Mouse (Mus musculus): Measurements from ENCODE around the gene Klre1. TPM values are rescaled to one million over a fixed set of nuclear protein-coding genes. Genes with fewer than 3 reads are reported as not detected.

Klre1 gene
- polyA plus RNA-seq (2014; fragmentation: Nextera tagmentation; extraction: Ambion mirVana) = not detected in 2 replicates

DNA sequence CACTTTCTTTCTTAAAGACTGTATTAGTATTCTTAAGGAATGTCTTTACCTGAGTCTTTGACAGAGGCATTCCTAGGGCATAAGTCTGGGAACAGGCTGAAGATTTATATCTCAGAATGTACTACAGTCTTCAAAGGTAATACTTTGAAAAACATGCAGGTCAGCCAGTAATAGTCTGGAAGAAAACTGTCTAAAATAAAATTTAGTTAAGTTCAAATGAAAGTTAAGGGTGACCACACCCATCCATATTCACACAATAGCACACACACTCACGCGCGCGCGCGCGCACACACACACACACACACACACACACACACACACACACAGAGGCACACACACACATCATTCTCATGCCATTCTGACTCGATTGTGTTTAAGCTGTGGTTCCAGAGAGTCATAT lies at the start of gene Klre1:
TSS of gene Klre1 (plus strand) at position 301 of the 400 bp plus-strand sequence.
- Histone ChIP-seq H3K27ac (replicated peaks; ENCODE audit: low read depth, low read length) (no peak within 1 kb of the TSS), H3K4me3 (ENCODE audit: low read depth, low read length) (no peak within 1 kb of the TSS), H3K9me3 (replicated peaks; ENCODE audit: control insufficient read depth, low read length) (no peaks in the 10 kb centered on the region), H3K36me3 (replicated peaks; ENCODE audit: control insufficient read depth, insufficient read depth, low read depth, low read length) (no peaks in the 10 kb centered on the region), H3K4me1 (ENCODE audit: control insufficient read depth, insufficient read depth, low read length) (no peaks in the 10 kb centered on the region), H3K4me2 (ENCODE audit: low read depth, low read length) (no peak within 1 kb of the TSS), H3K9ac (replicated peaks; ENCODE audit: low read length) (no peak within 1 kb of the TSS), H3K27me3 (ENCODE audit: control insufficient read depth, insufficient read depth, low read length) (no peaks in the 10 kb centered on the region)
- no peak for DNase-seq (ENCODE audit: low spot score)
- ATAC-seq (replicated peaks; ENCODE audit: insufficient number of reproducible peaks, low FRiP score, low TSS enrichment, low read depth) = no peak
- 90% methylated on average over 8 of the region's 8 CpGs for WGBS

DNA sequence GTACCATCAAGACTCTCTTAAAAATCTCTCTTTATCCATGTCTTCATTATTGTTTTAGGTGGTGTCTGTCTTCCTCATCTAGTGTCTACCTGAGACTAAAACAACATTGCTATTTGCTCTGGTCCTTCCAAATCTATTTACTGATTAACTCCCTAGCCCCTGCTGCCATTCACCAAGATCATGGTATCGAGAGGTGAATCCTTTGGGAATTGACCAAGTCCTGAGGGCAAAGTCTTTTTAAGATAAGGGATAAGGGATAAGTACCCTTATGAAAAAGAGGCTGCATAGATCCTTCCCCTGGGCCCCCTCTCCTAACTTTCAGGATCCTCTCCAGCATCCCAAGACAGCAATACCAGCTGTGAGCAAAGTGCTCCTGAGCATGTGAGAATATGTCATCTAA lies 48.1 kb upstream of the Klre1 start:
- no peak overlapping the region for H3K27ac ChIP-seq (replicated peaks; ENCODE audit: low read depth, low read length)
- H3K4me1 ChIP-seq (ENCODE audit: control insufficient read depth, insufficient read depth, low read length) = no peaks in the 10 kb centered on the region
- no peaks in the 10 kb centered on the region for H3K9me3 ChIP-seq (replicated peaks; ENCODE audit: control insufficient read depth, low read length)
- H3K4me2 ChIP-seq (ENCODE audit: low read depth, low read length) = no peak overlapping the region
- no peak for DNase-seq (ENCODE audit: low spot score)
- ATAC-seq (replicated peaks; ENCODE audit: insufficient number of reproducible peaks, low FRiP score, low TSS enrichment, low read depth) = no peak
- no peak overlapping the region for H3K9ac ChIP-seq (replicated peaks; ENCODE audit: low read length)
- 69% methylated on average over 1 of the region's 1 CpGs for WGBS
- no peaks in the 10 kb centered on the region for H3K36me3 ChIP-seq (replicated peaks; ENCODE audit: control insufficient read depth, insufficient read depth, low read depth, low read length)
- H3K27me3 ChIP-seq (ENCODE audit: control insufficient read depth, insufficient read depth, low read length) = no peaks in the 10 kb centered on the region
- no peak overlapping the region for H3K4me3 ChIP-seq (ENCODE audit: low read depth, low read length)

DNA sequence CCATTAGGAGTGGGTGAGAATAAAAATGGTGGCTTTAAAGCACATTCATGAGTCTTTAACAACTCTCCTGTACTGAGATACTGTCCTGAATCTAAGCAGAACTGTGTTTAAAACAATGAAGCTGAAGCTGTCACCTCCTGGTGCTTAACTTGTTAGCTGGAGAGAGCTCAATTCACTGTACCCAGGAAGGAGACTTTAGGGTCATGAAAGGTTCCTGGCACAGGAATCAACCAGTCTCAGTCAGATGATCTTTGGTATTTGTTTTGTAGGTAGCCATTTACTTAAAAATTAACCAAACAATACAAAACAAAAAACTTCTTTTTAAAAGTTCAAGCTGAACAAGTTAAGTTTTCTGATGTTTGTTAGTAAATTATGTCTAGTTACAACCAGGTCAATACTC lies 47.4 kb upstream of the Klre1 start:
- H3K27me3 ChIP-seq (ENCODE audit: control insufficient read depth, insufficient read depth, low read length) = no peaks in the 10 kb centered on the region
- ATAC-seq (replicated peaks; ENCODE audit: insufficient number of reproducible peaks, low FRiP score, low TSS enrichment, low read depth) (no peak), DNase-seq (ENCODE audit: low spot score) (no peak)
- H3K4me1 ChIP-seq (ENCODE audit: control insufficient read depth, insufficient read depth, low read length) = no peaks in the 10 kb centered on the region
- no peak overlapping the region for H3K4me3 ChIP-seq (ENCODE audit: low read depth, low read length)
- no peaks in the 10 kb centered on the region for H3K36me3 ChIP-seq (replicated peaks; ENCODE audit: control insufficient read depth, insufficient read depth, low read depth, low read length)
- H3K27ac ChIP-seq (replicated peaks; ENCODE audit: low read depth, low read length) = no peak overlapping the region
- H3K9ac ChIP-seq (replicated peaks; ENCODE audit: low read length) = no peak overlapping the region
- no peaks in the 10 kb centered on the region for H3K9me3 ChIP-seq (replicated peaks; ENCODE audit: control insufficient read depth, low read length)
- H3K4me2 ChIP-seq (ENCODE audit: low read depth, low read length) = no peak overlapping the region

DNA sequence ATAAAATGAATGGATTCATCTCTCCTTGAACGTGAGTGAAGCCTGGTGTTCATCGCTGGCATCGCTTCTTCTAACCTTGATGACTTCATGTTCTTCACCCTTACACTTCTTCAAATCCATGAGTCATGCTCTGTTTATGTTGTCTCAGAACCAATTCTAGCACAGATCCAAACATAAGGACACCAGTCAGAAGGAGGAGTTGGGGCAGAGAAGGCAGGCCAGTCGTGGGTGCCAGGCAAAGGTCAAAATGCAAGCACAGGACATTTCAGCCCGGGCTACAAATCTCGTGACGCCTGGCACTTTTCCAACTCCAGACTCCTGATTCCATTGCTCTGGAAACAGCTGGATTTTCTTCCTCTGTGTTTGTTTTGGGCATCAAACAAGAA lies 45.2 kb upstream of the Klre1 start:
- H3K4me2 ChIP-seq (ENCODE audit: low read depth, low read length) = peak overlapping the region; percentile 81
- 36% methylated on average over 7 of the region's 7 CpGs for WGBS
- H3K27ac ChIP-seq (replicated peaks; ENCODE audit: low read depth, low read length) = no peak overlapping the region
- DNase-seq (ENCODE audit: low spot score) (peak; percentile 58), ATAC-seq (replicated peaks; ENCODE audit: insufficient number of reproducible peaks, low FRiP score, low TSS enrichment, low read depth) (0 out of 2 replicates have a peak, but pooled peaks have one; percentile 16)
- H3K9ac ChIP-seq (replicated peaks; ENCODE audit: low read length) = no peak overlapping the region; the same call in 1 of the 2 replicates
- H3K4me3 ChIP-seq (ENCODE audit: low read depth, low read length) = peak overlapping the region; percentile 84
- H3K36me3 ChIP-seq (replicated peaks; ENCODE audit: control insufficient read depth, insufficient read depth, low read depth, low read length) = no peaks in the 10 kb centered on the region
- H3K4me1 ChIP-seq (ENCODE audit: control insufficient read depth, insufficient read depth, low read length) = no peaks in the 10 kb centered on the region
- no peaks in the 10 kb centered on the region for H3K27me3 ChIP-seq (ENCODE audit: control insufficient read depth, insufficient read depth, low read length)
- no peaks in the 10 kb centered on the region for H3K9me3 ChIP-seq (replicated peaks; ENCODE audit: control insufficient read depth, low read length)

DNA sequence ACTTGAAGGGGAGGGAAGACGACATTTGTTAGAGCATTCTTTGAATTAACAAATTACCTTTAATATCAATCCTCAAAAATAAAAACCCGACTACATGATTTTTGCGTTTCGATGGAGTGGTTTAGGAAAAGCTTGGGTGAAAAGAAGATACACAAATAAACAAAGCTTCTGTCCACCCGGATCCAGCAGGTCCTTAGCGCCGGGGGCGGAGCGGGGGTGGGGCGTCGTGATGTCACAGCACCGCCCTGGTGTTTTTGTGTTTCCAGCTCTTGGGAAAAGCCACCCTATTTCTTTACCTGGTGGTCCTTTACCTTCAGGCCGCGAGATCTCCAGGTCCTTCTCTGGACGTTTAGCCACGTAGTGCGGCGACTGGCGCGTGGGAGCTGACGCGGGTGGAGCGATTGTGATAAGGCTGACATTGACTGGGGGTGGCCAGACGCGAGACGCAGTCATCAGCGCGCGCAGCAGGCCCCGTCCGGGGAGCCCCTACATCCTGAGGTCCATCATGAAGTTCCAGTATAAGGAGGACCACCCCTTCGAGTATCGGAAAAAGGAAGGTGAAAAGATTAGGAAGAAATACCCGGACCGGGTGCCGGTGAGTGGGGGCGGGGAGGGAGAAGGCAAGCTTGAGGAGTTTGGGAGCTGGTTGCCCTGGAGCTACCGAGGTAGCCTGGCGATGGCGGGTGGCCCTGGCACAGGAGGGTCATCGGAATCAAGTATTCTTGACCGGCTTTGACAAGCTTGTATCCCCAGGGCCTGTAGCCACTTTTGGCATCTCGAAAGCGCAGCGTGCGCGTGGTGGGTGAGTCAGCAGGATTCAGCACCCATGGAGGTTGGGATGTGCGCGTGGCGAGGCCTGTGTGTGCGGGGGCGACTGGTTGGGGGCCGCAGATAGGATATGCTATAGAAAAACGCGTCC lies 44.5 kb upstream of the Klre1 start, which contains the start of gene Gabarapl1:
TSS of gene Gabarapl1 (plus strand) at position 219 of the 919 bp plus-strand sequence.
- peak within 1 kb of the TSS; percentile 84 for H3K4me3 ChIP-seq (ENCODE audit: low read depth, low read length)
- peak within 1 kb of the TSS; percentile 81 for H3K4me2 ChIP-seq (ENCODE audit: low read depth, low read length)
- no peaks in the 10 kb centered on the region for H3K36me3 ChIP-seq (replicated peaks; ENCODE audit: control insufficient read depth, insufficient read depth, low read depth, low read length)
- WGBS = under 1% methylated on average over 55 of the region's 55 CpGs
- DNase-seq (ENCODE audit: low spot score) (peak; percentile 86), ATAC-seq (replicated peaks; ENCODE audit: insufficient number of reproducible peaks, low FRiP score, low TSS enrichment, low read depth) (peak; percentile 84)
- H3K27ac ChIP-seq (replicated peaks; ENCODE audit: low read depth, low read length) = no peak within 1 kb of the TSS
- no peaks in the 10 kb centered on the region for H3K9me3 ChIP-seq (replicated peaks; ENCODE audit: control insufficient read depth, low read length)
- peak within 1 kb of the TSS; percentile 77 for H3K9ac ChIP-seq (replicated peaks; ENCODE audit: low read length)
- H3K27me3 ChIP-seq (ENCODE audit: control insufficient read depth, insufficient read depth, low read length) = no peaks in the 10 kb centered on the region
- no peaks in the 10 kb centered on the region for H3K4me1 ChIP-seq (ENCODE audit: control insufficient read depth, insufficient read depth, low read length)

DNA sequence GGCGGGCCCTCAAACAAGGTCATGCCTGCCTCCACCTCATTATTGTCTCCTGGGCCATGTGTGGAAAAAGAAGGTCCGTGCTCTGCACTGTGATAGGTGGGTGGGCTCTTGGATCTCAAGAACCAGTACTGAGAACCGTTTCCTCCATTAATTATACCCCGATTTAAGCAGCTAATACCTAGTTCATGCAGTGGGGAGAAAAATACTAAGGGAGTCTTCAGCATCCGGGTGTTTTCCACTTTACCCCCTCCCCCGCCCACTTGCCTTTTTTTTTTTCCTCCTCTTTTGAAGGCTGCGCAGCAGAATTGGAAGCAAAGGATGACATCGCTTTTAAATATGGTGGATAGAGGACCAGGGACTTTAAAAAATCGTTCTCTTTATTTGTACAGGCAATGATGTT lies 43.6 kb upstream of the Klre1 start:
- no peak; the same call in 1 of the 2 replicates for ATAC-seq (replicated peaks; ENCODE audit: insufficient number of reproducible peaks, low FRiP score, low TSS enrichment, low read depth)
- DNase-seq (ENCODE audit: low spot score) = peak; percentile 42
- Histone ChIP-seq H3K9me3 (replicated peaks; ENCODE audit: control insufficient read depth, low read length) (no peaks in the 10 kb centered on the region), H3K36me3 (replicated peaks; ENCODE audit: control insufficient read depth, insufficient read depth, low read depth, low read length) (no peaks in the 10 kb centered on the region; the same call in 1 of the 2 replicates), H3K4me3 (ENCODE audit: low read depth, low read length) (peak overlapping the region; percentile 84), H3K4me1 (ENCODE audit: control insufficient read depth, insufficient read depth, low read length) (no peaks in the 10 kb centered on the region), H3K9ac (replicated peaks; ENCODE audit: low read length) (peak overlapping the region; percentile 77), H3K4me2 (ENCODE audit: low read depth, low read length) (peak overlapping the region; percentile 81), H3K27ac (replicated peaks; ENCODE audit: low read depth, low read length) (no peak overlapping the region), H3K27me3 (ENCODE audit: control insufficient read depth, insufficient read depth, low read length) (no peaks in the 10 kb centered on the region)
- WGBS = 27% methylated on average over 9 of the region's 9 CpGs

DNA sequence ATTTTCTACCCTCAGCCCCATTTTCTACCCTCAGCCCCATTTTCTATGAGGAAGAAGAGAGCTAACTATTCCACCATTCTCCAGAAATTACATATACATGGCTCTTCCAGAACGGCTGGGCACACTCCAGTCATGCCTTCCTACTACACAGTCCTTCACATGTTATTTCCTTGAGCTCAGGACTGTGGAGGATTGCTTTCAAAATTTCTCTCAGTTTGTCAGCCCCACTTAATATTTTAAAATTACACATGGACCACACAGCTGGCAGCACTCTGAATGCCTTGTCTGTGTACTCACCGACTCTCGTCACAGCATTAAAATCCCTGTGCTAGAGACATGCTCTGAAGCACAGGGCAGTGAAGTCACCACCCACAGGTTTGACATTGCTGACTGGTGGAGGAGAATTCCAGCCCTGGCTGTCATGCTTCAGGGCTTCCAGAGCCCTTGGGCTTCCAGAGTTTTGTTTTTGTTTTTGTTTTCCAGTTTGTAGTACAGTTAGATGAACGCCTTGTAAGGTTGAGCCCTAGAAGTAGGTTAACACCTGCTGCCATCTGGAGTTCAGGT lies 43.0 kb upstream of the Klre1 start:
- 65% methylated on average over 4 of the region's 4 CpGs for WGBS
- Histone ChIP-seq H3K27ac (replicated peaks; ENCODE audit: low read depth, low read length) (no peak overlapping the region), H3K4me3 (ENCODE audit: low read depth, low read length) (peak overlapping the region; percentile 84; the same call in 1 of the 2 replicates), H3K36me3 (replicated peaks; ENCODE audit: control insufficient read depth, insufficient read depth, low read depth, low read length) (no peaks in the 10 kb centered on the region; the same call in 1 of the 2 replicates), H3K4me2 (ENCODE audit: low read depth, low read length) (peak overlapping the region; percentile 81; the same call in 1 of the 2 replicates), H3K9ac (replicated peaks; ENCODE audit: low read length) (no peak overlapping the region; the same call in 1 of the 2 replicates), H3K9me3 (replicated peaks; ENCODE audit: control insufficient read depth, low read length) (no peaks in the 10 kb centered on the region), H3K27me3 (ENCODE audit: control insufficient read depth, insufficient read depth, low read length) (no peaks in the 10 kb centered on the region), H3K4me1 (ENCODE audit: control insufficient read depth, insufficient read depth, low read length) (no peaks in the 10 kb centered on the region)
- DNase-seq (ENCODE audit: low spot score) (no peak), ATAC-seq (replicated peaks; ENCODE audit: insufficient number of reproducible peaks, low FRiP score, low TSS enrichment, low read depth) (no peak)

DNA sequence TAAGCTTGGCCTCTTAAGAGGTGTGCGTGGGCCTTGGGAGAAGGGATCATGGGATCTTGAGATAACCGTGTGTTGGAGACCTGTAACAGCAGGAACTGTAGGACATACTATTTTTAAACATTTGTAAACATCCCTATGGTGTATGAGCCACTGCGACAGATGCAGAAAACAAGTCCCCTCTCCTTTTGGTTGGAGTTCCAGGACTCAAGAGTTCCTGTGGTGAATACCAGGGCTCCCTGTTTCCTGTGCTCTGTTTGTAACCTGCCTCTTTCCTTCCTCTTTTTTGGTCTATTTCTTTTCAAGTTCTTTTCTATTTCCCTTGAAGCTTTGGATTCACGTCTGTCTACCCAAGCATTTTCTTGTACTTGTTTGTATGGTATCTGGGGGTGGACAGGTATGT lies 42.0 kb upstream of the Klre1 start:
- DNase-seq (ENCODE audit: low spot score) (no peak), ATAC-seq (replicated peaks; ENCODE audit: insufficient number of reproducible peaks, low FRiP score, low TSS enrichment, low read depth) (no peak)
- no peak overlapping the region for H3K4me2 ChIP-seq (ENCODE audit: low read depth, low read length)
- no peaks in the 10 kb centered on the region for H3K27me3 ChIP-seq (ENCODE audit: control insufficient read depth, insufficient read depth, low read length)
- no peak overlapping the region for H3K9ac ChIP-seq (replicated peaks; ENCODE audit: low read length)
- WGBS = 89% methylated on average over 4 of the region's 4 CpGs
- H3K9me3 ChIP-seq (replicated peaks; ENCODE audit: control insufficient read depth, low read length) = no peaks in the 10 kb centered on the region
- no peak overlapping the region for H3K4me3 ChIP-seq (ENCODE audit: low read depth, low read length)
- no peak overlapping the region for H3K27ac ChIP-seq (replicated peaks; ENCODE audit: low read depth, low read length)
- no peaks in the 10 kb centered on the region; the same call in none of the 2 replicates for H3K36me3 ChIP-seq (replicated peaks; ENCODE audit: control insufficient read depth, insufficient read depth, low read depth, low read length)
- no peaks in the 10 kb centered on the region for H3K4me1 ChIP-seq (ENCODE audit: control insufficient read depth, insufficient read depth, low read length)

Measured in embryonic facial prominence, embryonic 11.5 days (tissue).